Mouse (Mus musculus) stomach, postnatal 0 days (tissue): ENCODE data around the gene Gm9945. TPM values are rescaled to one million over a fixed set of nuclear protein-coding genes. Genes with fewer than 3 reads are reported as not detected.
A peak's percentile ranks its signal among the peaks of the same experiment; 100 is the strongest.

ENCODE experiments used
- ATAC-seq: fragments of 200-750 bp; cut with Nextera tagmentation; 2 replicates; pipeline ENCODE4 v1.8.0; 2017; ENCODE audit not compliant: low FRiP score, low TSS enrichment
- DNase-seq: peaks from one replicate; pipeline ENCODE4 v3.0.0-alpha.2; 2016; ENCODE audit warnings: low spot score
- H3K27ac ChIP-seq: fragments of 300-500 bp; sonication (generic); replicated peaks from 2 replicates; pipeline ENCODE4 v1.5.1; 2014; ENCODE audit warnings: mild to moderate bottlenecking, control low read depth
- H3K27me3 ChIP-seq: fragments of 300-500 bp; sonication (generic); 2 replicates; pipeline ENCODE4 v1.6.1; 2014; ENCODE audit warnings: low read length; ENCODE audit not compliant: control insufficient read depth, insufficient read depth
- H3K36me3 ChIP-seq: fragments of 300-500 bp; sonication (generic); 2 replicates; pipeline ENCODE4 v1.6.1; 2014; ENCODE audit warnings: low read length, mixed read lengths; ENCODE audit not compliant: control insufficient read depth, insufficient read depth
- H3K4me1 ChIP-seq: fragments of 300-500 bp; sonication (generic); replicated peaks from 2 replicates; pipeline ENCODE4 v1.6.1; 2014; ENCODE audit warnings: antibody characterized with exemption; ENCODE audit not compliant: control insufficient read depth, insufficient read depth
- H3K4me2 ChIP-seq: fragments of 300-500 bp; sonication (generic); replicated peaks from 2 replicates; pipeline ENCODE4 v1.6.1; 2014; ENCODE audit warnings: low read depth, mild to moderate bottlenecking, control low read depth, moderate library complexity
- H3K4me3 ChIP-seq: fragments of 300-500 bp; sonication (generic); 2 replicates; pipeline ENCODE4 v1.5.1; 2014; ENCODE audit warnings: low read depth, low read length, control low read depth
- H3K9ac ChIP-seq: fragments of 300-500 bp; sonication (generic); 2 replicates; pipeline ENCODE4 v1.6.1; 2014; ENCODE audit warnings: mild to moderate bottlenecking, low read length, control low read depth, mixed read lengths
- H3K9me3 ChIP-seq: fragments of 300-500 bp; sonication (generic); 2 replicates; pipeline ENCODE4 v1.6.1; 2016; ENCODE audit warnings: low read length; ENCODE audit not compliant: control insufficient read depth
- CTCF ChIP-seq: IDR thresholded peaks from 2 replicates; pipeline ENCODE4 v1.5.1; 2016; ENCODE audit warnings: antibody characterized with exemption, low read depth, mild to moderate bottlenecking, moderate library complexity
- EP300 ChIP-seq: optimal IDR thresholded peaks from 2 replicates; pipeline ENCODE3; 2016; ENCODE audit warnings: antibody characterized with exemption
- WGBS: fragments of 180-500 bp; shearing (Covaris S2); extraction: QIAGEN DNeasy Blood & Tissue Kit; methylation state at CpG from one replicate; pipeline ENCODE4 v1.1.7; 2014; 5-methylcytosine and 5-hydroxymethylcytosine counted together
- polyA plus RNA-seq: library from polyadenylated mRNA; unstranded; fragments of >200 nt; fragmentation: Nextera tagmentation; extraction: Ambion mirVana; gene quantifications from 2 replicates; pipeline ENCODE4 v1.2.1, GENCODE M21; 2015

Gm9945 gene
- polyA plus RNA-seq, 1 experiment from 2014 or later = not detected

- DNase-seq = no peak
- Histone ChIP-seq H3K9ac (no peak overlapping the region), H3K27ac (no peak overlapping the region), H3K4me2 (no peak overlapping the region), H3K9me3 (no peaks in the 10 kb centered on the region), H3K4me1 (no peaks in the 10 kb centered on the region), H3K27me3 (no peaks in the 10 kb centered on the region), H3K4me3 (no peak overlapping the region), H3K36me3 (no peaks in the 10 kb centered on the region)
- TF ChIP-seq EP300 = no peak
- no peak for TF ChIP-seq CTCF
- no peak for ATAC-seq
- WGBS = 42% methylated on average over 5 of the region's 5 CpGs
These were observed 30.4 kb downstream of the Gm9945 start for GRCm38 (mm10) chr11:53510351-53510750.

GRCm38 (mm10) chr11:53516775-53517627, 37.0 kb downstream of the Gm9945 start:
- DNase-seq (no peak), ATAC-seq (no peak)
- Histone ChIP-seq H3K27ac (no peak overlapping the region), H3K9ac (no peak overlapping the region), H3K4me2 (no peak overlapping the region), H3K4me3 (no peak overlapping the region), H3K27me3 (no peaks in the 10 kb centered on the region), H3K9me3 (no peaks in the 10 kb centered on the region), H3K4me1 (no peaks in the 10 kb centered on the region), H3K36me3 (no peaks in the 10 kb centered on the region)
- 45% methylated on average over 8 of the region's 8 CpGs for WGBS
- no peak for TF ChIP-seq EP300
- no peak for TF ChIP-seq CTCF

- H3K27me3 ChIP-seq = no peaks in the 10 kb centered on the region
- no peak for ATAC-seq
- H3K4me1 ChIP-seq = no peaks in the 10 kb centered on the region
- H3K4me3 ChIP-seq = no peak overlapping the region
- H3K27ac ChIP-seq = no peak overlapping the region
- TF ChIP-seq EP300 (no peak), CTCF (no peak)
- H3K9me3 ChIP-seq = no peaks in the 10 kb centered on the region
- 59% methylated on average over 5 of the region's 5 CpGs for WGBS
- no peak for DNase-seq
- H3K36me3 ChIP-seq = no peaks in the 10 kb centered on the region
- H3K4me2 ChIP-seq = no peak overlapping the region; the same call in 1 of the 2 replicates
- H3K9ac ChIP-seq = no peak overlapping the region
These were observed 38.8 kb downstream of the Gm9945 start for GRCm38 (mm10) chr11:53518759-53519158.

DNA sequence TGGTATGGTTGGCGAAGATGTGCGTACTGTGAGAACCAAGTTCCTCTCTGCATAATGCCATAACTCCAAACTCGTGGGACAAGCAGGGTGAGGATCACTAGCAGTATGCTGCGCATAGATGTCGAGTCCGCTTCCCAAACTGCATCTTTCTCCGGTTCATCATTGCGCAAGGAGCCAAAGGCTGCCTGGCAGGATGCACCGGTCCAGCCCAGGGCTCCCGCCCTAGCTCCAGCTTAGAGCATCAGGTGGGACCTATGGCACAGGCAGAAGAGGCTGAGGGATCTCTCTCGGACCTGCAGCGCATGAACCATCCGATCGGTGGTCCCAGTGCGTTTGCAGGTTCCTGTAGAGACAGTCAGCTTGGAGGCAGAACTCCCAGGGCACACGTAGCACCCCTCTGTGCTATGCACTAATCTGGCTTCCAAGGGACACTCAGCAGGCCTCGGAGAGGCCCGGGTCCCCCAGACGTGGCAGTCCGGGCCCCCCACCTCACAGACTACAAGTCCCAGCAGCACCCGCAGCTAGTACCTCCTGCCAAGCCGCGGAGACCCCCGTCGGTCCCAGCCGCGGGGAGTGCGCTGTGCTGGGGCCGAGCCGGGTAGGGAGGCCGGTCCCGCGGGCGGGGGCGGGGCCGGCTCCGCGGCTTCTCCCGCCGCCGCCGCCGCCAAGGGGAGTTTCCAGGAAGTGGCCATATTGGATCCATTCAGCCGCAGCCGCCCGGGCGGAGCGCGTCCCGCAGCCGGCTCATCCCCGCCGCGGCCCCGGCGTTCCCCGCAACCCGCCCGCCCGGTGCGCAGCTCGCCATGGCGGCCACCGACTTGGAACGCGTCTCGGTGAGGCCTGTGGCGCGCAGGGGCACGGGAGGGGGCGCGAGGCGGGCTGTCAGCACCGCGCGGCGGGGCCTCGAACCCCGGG, 39.5 kb downstream of the Gm9945 start, which contains the start of gene Sept8:
Gene Sept8, plus strand, starts transcription at position 51 of the 915 bp plus-strand sequence.
- H3K4me1 ChIP-seq = no peaks in the 10 kb centered on the region; the same call in 1 of the 2 replicates
- peak; percentile 80 for DNase-seq
- H3K4me2 ChIP-seq = peak within 1 kb of the TSS; percentile 87
- peak within 1 kb of the TSS; percentile 78 for H3K4me3 ChIP-seq
- no peaks in the 10 kb centered on the region for H3K9me3 ChIP-seq
- peak within 1 kb of the TSS; percentile 89 for H3K27ac ChIP-seq
- H3K36me3 ChIP-seq = no peaks in the 10 kb centered on the region
- no peak for TF ChIP-seq CTCF
- no peak for TF ChIP-seq EP300
- peak; percentile 78 for ATAC-seq
- peak within 1 kb of the TSS; percentile 86 for H3K9ac ChIP-seq
- H3K27me3 ChIP-seq = no peaks in the 10 kb centered on the region
- WGBS = 4% methylated on average over 78 of the region's 79 CpGs

DNA sequence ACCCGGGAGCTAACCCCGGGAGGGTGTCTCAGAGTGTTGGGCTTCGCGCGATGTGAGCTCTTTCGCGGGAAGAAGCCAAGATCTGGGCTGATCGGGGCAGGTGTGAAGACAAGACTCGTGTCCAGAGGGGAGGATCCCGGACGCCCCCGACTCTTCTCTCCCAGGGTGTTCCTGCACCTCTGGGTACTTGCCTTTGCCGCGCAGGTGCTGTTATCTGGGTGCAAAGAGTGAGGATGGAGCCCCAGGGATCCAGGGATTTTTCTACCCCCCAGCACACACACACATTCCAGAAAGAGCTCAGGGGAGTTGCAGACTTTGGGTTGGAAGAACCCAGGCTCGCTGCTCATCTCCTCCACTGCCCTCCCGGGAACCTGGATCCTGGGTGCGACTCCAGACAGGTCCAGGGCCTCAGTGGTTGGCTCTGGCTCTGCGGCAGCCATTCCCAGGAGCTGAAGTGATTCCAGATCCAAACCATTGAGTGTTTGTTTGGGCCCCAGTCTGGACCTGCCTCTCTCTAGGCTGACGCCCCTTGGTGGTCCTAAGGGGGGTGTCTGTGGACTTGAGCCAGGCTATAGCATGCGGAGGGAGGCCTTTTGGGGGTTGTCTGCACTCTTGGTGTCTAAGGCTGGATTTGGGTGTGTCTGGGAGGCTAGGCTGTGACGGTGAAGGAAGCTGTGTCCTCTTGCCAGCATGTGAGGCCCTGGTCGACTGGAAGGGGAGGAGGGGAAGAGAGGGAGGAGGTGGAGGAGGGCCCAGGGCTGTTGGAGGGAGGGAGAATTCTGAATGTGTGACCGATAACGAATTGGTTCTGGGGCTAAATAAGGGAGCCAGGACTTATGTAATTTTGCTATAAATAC, 40.4 kb downstream of the Gm9945 start:
- Histone ChIP-seq H3K9ac (peak overlapping the region; percentile 86), H3K4me1 (no peaks in the 10 kb centered on the region; the same call in 1 of the 2 replicates), H3K4me3 (peak overlapping the region; percentile 78), H3K27me3 (no peaks in the 10 kb centered on the region), H3K36me3 (no peaks in the 10 kb centered on the region), H3K9me3 (no peaks in the 10 kb centered on the region), H3K4me2 (peak overlapping the region; percentile 87), H3K27ac (peak overlapping the region; percentile 89)
- ATAC-seq (peak; percentile 69), DNase-seq (peak; percentile 56)
- under 1% methylated on average over 24 of the region's 24 CpGs for WGBS
- TF ChIP-seq CTCF (no peak), EP300 (no peak)
